Mouse (Mus musculus): ENCODE measurements around the gene Cyp26a1. TPM values are rescaled to one million over a fixed set of nuclear protein-coding genes. Genes with fewer than 3 reads are reported as not detected.

Cyp26a1 gene
- polyA plus RNA-seq, 1 experiment from 2014 or later: 0.14 TPM

- no peaks in the 10 kb centered on the region for H3K4me1 ChIP-seq (replicated peaks; ENCODE audit: control insufficient read depth, insufficient read depth, low read length)
- H3K4me3 ChIP-seq (ENCODE audit: low read depth, low read length): peak overlapping the region; percentile 29
- no peak overlapping the region for H3K9ac ChIP-seq (ENCODE audit: low read depth, low read length)
- 7% methylated on average over 22 of the region's 22 CpGs for WGBS
- no peaks in the 10 kb centered on the region for H3K36me3 ChIP-seq (ENCODE audit: control insufficient read depth, insufficient read depth)
- no peaks in the 10 kb centered on the region for H3K9me3 ChIP-seq (ENCODE audit: control insufficient read depth)
- H3K27me3 ChIP-seq (replicated peaks; ENCODE audit: control insufficient read depth, insufficient read depth, low read length): peaks cover 89% of the 10 kb centered on the region
- H3K27ac ChIP-seq (ENCODE audit: low read depth, low read length): no peak overlapping the region
- TF ChIP-seq CTCF (IDR thresholded peaks at IDR 0.05; ENCODE audit: low read depth): no peak
- no peak for ATAC-seq
- peak overlapping the region; percentile 49 for H3K4me2 ChIP-seq (replicated peaks; ENCODE audit: low read depth)
These were observed 829 bp upstream of the Cyp26a1 start for GRCm38 (mm10) chr19:37696603-37697334.

- 1% methylated on average over 18 of the region's 18 CpGs for WGBS
- no peak overlapping the region for H3K9ac ChIP-seq (ENCODE audit: low read depth, low read length)
- peak overlapping the region; percentile 29 for H3K4me3 ChIP-seq (ENCODE audit: low read depth, low read length)
- H3K27ac ChIP-seq (ENCODE audit: low read depth, low read length): no peak overlapping the region
- H3K9me3 ChIP-seq (ENCODE audit: control insufficient read depth): no peaks in the 10 kb centered on the region
- no peak for TF ChIP-seq CTCF (IDR thresholded peaks at IDR 0.05; ENCODE audit: low read depth)
- H3K36me3 ChIP-seq (ENCODE audit: control insufficient read depth, insufficient read depth): no peaks in the 10 kb centered on the region
- H3K27me3 ChIP-seq (replicated peaks; ENCODE audit: control insufficient read depth, insufficient read depth, low read length): peaks cover 83% of the 10 kb centered on the region
- no peak for ATAC-seq
- peak overlapping the region; percentile 49 for H3K4me2 ChIP-seq (replicated peaks; ENCODE audit: low read depth)
- no peaks in the 10 kb centered on the region for H3K4me1 ChIP-seq (replicated peaks; ENCODE audit: control insufficient read depth, insufficient read depth, low read length)
These were observed 312 bp upstream of the Cyp26a1 start for GRCm38 (mm10) chr19:37697335-37697636.

GRCm38 (mm10) chr19:37698273-37699160 lies 919 bp downstream of the Cyp26a1 start:
- WGBS: 1% methylated on average over 63 of the region's 63 CpGs
- Histone ChIP-seq H3K27me3 (replicated peaks; ENCODE audit: control insufficient read depth, insufficient read depth, low read length) (peaks cover 81% of the 10 kb centered on the region), H3K36me3 (ENCODE audit: control insufficient read depth, insufficient read depth) (no peaks in the 10 kb centered on the region), H3K9me3 (ENCODE audit: control insufficient read depth) (no peaks in the 10 kb centered on the region), H3K4me3 (ENCODE audit: low read depth, low read length) (peak overlapping the region; percentile 29), H3K4me2 (replicated peaks; ENCODE audit: low read depth) (peak overlapping the region; percentile 49), H3K9ac (ENCODE audit: low read depth, low read length) (no peak overlapping the region), H3K4me1 (replicated peaks; ENCODE audit: control insufficient read depth, insufficient read depth, low read length) (no peaks in the 10 kb centered on the region), H3K27ac (ENCODE audit: low read depth, low read length) (no peak overlapping the region)
- TF ChIP-seq CTCF (IDR thresholded peaks at IDR 0.05; ENCODE audit: low read depth): no peak
- no peak for ATAC-seq

- Histone ChIP-seq H3K27ac (ENCODE audit: low read depth, low read length) (no peak overlapping the region), H3K4me3 (ENCODE audit: low read depth, low read length) (no peak overlapping the region), H3K9me3 (ENCODE audit: control insufficient read depth) (no peaks in the 10 kb centered on the region), H3K4me1 (replicated peaks; ENCODE audit: control insufficient read depth, insufficient read depth, low read length) (no peaks in the 10 kb centered on the region), H3K27me3 (replicated peaks; ENCODE audit: control insufficient read depth, insufficient read depth, low read length) (peaks cover 70% of the 10 kb centered on the region), H3K9ac (ENCODE audit: low read depth, low read length) (no peak overlapping the region), H3K4me2 (replicated peaks; ENCODE audit: low read depth) (no peak overlapping the region), H3K36me3 (ENCODE audit: control insufficient read depth, insufficient read depth) (no peaks in the 10 kb centered on the region)
- no peak for TF ChIP-seq CTCF (IDR thresholded peaks at IDR 0.05; ENCODE audit: low read depth)
- 27% methylated on average over 9 of the region's 9 CpGs for WGBS
- no peak for ATAC-seq
These were observed 2.1 kb downstream of the Cyp26a1 start for GRCm38 (mm10) chr19:37699711-37700110.

GRCm38 (mm10) chr19:37702377-37703076 lies 4.9 kb downstream of the Cyp26a1 start:
- H3K4me1 ChIP-seq (replicated peaks; ENCODE audit: control insufficient read depth, insufficient read depth, low read length): no peaks in the 10 kb centered on the region
- peaks cover 42% of the 10 kb centered on the region for H3K27me3 ChIP-seq (replicated peaks; ENCODE audit: control insufficient read depth, insufficient read depth, low read length)
- no peak overlapping the region for H3K27ac ChIP-seq (ENCODE audit: low read depth, low read length)
- WGBS: 58% methylated on average over 21 of the region's 21 CpGs
- no peaks in the 10 kb centered on the region for H3K9me3 ChIP-seq (ENCODE audit: control insufficient read depth)
- no peak for ATAC-seq
- no peak for TF ChIP-seq CTCF (IDR thresholded peaks at IDR 0.05; ENCODE audit: low read depth)
- H3K4me3 ChIP-seq (ENCODE audit: low read depth, low read length): no peak overlapping the region
- H3K36me3 ChIP-seq (ENCODE audit: control insufficient read depth, insufficient read depth): no peaks in the 10 kb centered on the region
- no peak overlapping the region for H3K4me2 ChIP-seq (replicated peaks; ENCODE audit: low read depth)
- H3K9ac ChIP-seq (ENCODE audit: low read depth, low read length): no peak overlapping the region

- peak; percentile 91 for TF ChIP-seq CTCF (IDR thresholded peaks at IDR 0.05; ENCODE audit: low read depth)
- Histone ChIP-seq H3K4me2 (replicated peaks; ENCODE audit: low read depth) (no peak overlapping the region), H3K9me3 (ENCODE audit: control insufficient read depth) (no peaks in the 10 kb centered on the region), H3K4me3 (ENCODE audit: low read depth, low read length) (no peak overlapping the region), H3K36me3 (ENCODE audit: control insufficient read depth, insufficient read depth) (no peaks in the 10 kb centered on the region), H3K9ac (ENCODE audit: low read depth, low read length) (no peak overlapping the region), H3K27me3 (replicated peaks; ENCODE audit: control insufficient read depth, insufficient read depth, low read length) (peaks cover 27% of the 10 kb centered on the region), H3K4me1 (replicated peaks; ENCODE audit: control insufficient read depth, insufficient read depth, low read length) (no peaks in the 10 kb centered on the region), H3K27ac (ENCODE audit: low read depth, low read length) (no peak overlapping the region)
- ATAC-seq: no peak
- 2% methylated on average over 3 of the region's 3 CpGs for WGBS
These were observed 6.4 kb downstream of the Cyp26a1 start for GRCm38 (mm10) chr19:37703902-37704509.

Data from intestine, postnatal 0 days (tissue).